ENCODE assay signal across 16 mouse cellular contexts in genomic region chr8:71369040-71369718, GRCm38 (mm10). TPM values are rescaled to one million over a fixed set of nuclear protein-coding genes. Genes with fewer than 3 reads are reported as not detected.
DNase-seq lines count a peak whose midpoint lies in the region; ATAC-seq and TF ChIP-seq lines count a peak whose summit lies in the region.
"Had no signal": no experiment of that assay in that cellular context is flagged by ENCODE, and none has a peak within 500 bp of the region (broad histone marks: within the 10 kb centered on the region; RNA-seq: fewer than 3 reads in every experiment).

No protein-coding gene starts in this region.

- 88% methylated on average over 10 of the region's 10 CpGs for WGBS in heart, embryonic 13.5 days
- WGBS in midbrain, embryonic 10.5 days: 89% methylated on average over 10 of the region's 10 CpGs
- 91% methylated on average over 10 of the region's 10 CpGs for WGBS in midbrain, postnatal 0 days
- WGBS in liver, embryonic 15.5 days (ENCODE audit: insufficient replicate concordance): 84% methylated on average over 10 of the region's 10 CpGs

- ATAC-seq in heart, embryonic 13.5 days (ENCODE audit: extremely low read depth, insufficient number of reproducible peaks, low FRiP score, low TSS enrichment): no peak
- no peak for ATAC-seq in midbrain, postnatal 0 days (ENCODE audit: low FRiP score)
- no peak for ATAC-seq in liver, embryonic 15.5 days (ENCODE audit: insufficient read depth)
- ATAC-seq: hindbrain, embryonic 16.5 days had no signal

- H3K9ac ChIP-seq in heart, embryonic 13.5 days: 0 out of 2 replicates have a peak overlapping the region, but pooled peaks have one; percentile 33
- H3K9ac ChIP-seq in midbrain, postnatal 0 days (replicated peaks; ENCODE audit: low read length, poor library complexity, severe bottlenecking): no peak overlapping the region
- H3K9ac ChIP-seq in liver, embryonic 15.5 days: no peak overlapping the region

- H3K9me3 ChIP-seq in heart, embryonic 13.5 days: no peaks in the 10 kb centered on the region
- H3K9me3 ChIP-seq in midbrain, embryonic 10.5 days (replicated peaks): no peaks in the 10 kb centered on the region
- H3K9me3 ChIP-seq in midbrain, postnatal 0 days (ENCODE audit: low read length): no peaks in the 10 kb centered on the region
- no peaks in the 10 kb centered on the region for H3K9me3 ChIP-seq in liver, embryonic 15.5 days (replicated peaks)

- intact Hi-C loops in heart, postnatal 14 days (cut with DNase I): loop anchor here (5.0 kb wide), 1 partner anchor 93 kb away; the partner anchor contains the start of genes Abhd8 and Mrpl34

- no peak overlapping the region for H3K4me2 ChIP-seq in heart, embryonic 13.5 days
- H3K4me2 ChIP-seq in midbrain, postnatal 0 days (ENCODE audit: low read depth, low read length, poor library complexity, severe bottlenecking): no peak overlapping the region
- H3K4me2 ChIP-seq in liver, embryonic 15.5 days: peak overlapping the region; percentile 89; the same call in 1 of the 2 replicates

- peak; percentile 52 for DNase-seq in cerebellum, adult 11-12 months
- no peak for DNase-seq in cerebellum, adult 18-20 months
- no peak for DNase-seq in heart, postnatal 14 days
- DNase-seq in midbrain, embryonic 10.5 days (ENCODE audit: low spot score): no peak
- no peak for DNase-seq in midbrain, postnatal 0 days (ENCODE audit: low spot score)
- no peak for DNase-seq in gastrocnemius, postnatal 25 days
- DNase-seq: kidney, adult 8-10 months; lung, postnatal 14 days; midbrain, embryonic 14.5 days; thymus, postnatal 4 days had no signal

- peaks cover 31% of the 10 kb centered on the region for H3K36me3 ChIP-seq in heart, embryonic 13.5 days
- peaks cover 43% of the 10 kb centered on the region for H3K36me3 ChIP-seq in midbrain, embryonic 10.5 days
- peaks cover 15% of the 10 kb centered on the region for H3K36me3 ChIP-seq in midbrain, postnatal 0 days (ENCODE audit: insufficient read depth, low read length)
- peaks cover 29% of the 10 kb centered on the region for H3K36me3 ChIP-seq in liver, embryonic 15.5 days (replicated peaks)

- H3K27ac ChIP-seq in heart, embryonic 13.5 days (replicated peaks): peak overlapping the region; percentile 65
- H3K27ac ChIP-seq in midbrain, embryonic 10.5 days (replicated peaks): no peak overlapping the region
- no peak overlapping the region for H3K27ac ChIP-seq in midbrain, postnatal 0 days (ENCODE audit: low read depth, low read length)
- H3K27ac ChIP-seq in liver, embryonic 15.5 days (replicated peaks): no peak overlapping the region
- H3K27ac ChIP-seq: stomach, postnatal 0 days had no signal

- no peak overlapping the region for H3K4me3 ChIP-seq in heart, embryonic 13.5 days
- peak overlapping the region; percentile 11; the same call in 1 of the 2 replicates for H3K4me3 ChIP-seq in midbrain, embryonic 10.5 days
- no peak overlapping the region for H3K4me3 ChIP-seq in midbrain, postnatal 0 days (ENCODE audit: low read depth, low read length)
- no peak overlapping the region for H3K4me3 ChIP-seq in liver, embryonic 15.5 days (replicated peaks)
- H3K4me3 ChIP-seq: erythroblast, embryonic 14.5 days; left cerebral cortex, adult 2 months had no signal

- TF ChIP-seq CTCF in midbrain, postnatal 0 days (IDR thresholded peaks at IDR 0.05): no peak

- H3K4me1 ChIP-seq in heart, embryonic 13.5 days: peaks cover 40% of the 10 kb centered on the region
- peaks cover 36% of the 10 kb centered on the region for H3K4me1 ChIP-seq in midbrain, embryonic 10.5 days
- peaks cover 8% of the 10 kb centered on the region; the same call in 1 of the 2 replicates for H3K4me1 ChIP-seq in midbrain, postnatal 0 days (ENCODE audit: insufficient read depth, low read length)
- peaks cover 55% of the 10 kb centered on the region for H3K4me1 ChIP-seq in liver, embryonic 15.5 days (replicated peaks)

- no peaks in the 10 kb centered on the region for H3K27me3 ChIP-seq in heart, embryonic 13.5 days (replicated peaks)
- H3K27me3 ChIP-seq in midbrain, embryonic 10.5 days (ENCODE audit: low read depth, poor library complexity, severe bottlenecking): no peaks in the 10 kb centered on the region
- no peaks in the 10 kb centered on the region for H3K27me3 ChIP-seq in midbrain, postnatal 0 days (ENCODE audit: insufficient read depth, low read length)
- H3K27me3 ChIP-seq in liver, embryonic 15.5 days: no peaks in the 10 kb centered on the region

RNA-seq across cellular contexts. Expression of gene Ocel1, which starts 1.9 kb away (rescaled TPM):
- polyA plus RNA-seq in heart, embryonic 13.5 days (2015; fragmentation: Nextera tagmentation; extraction: Ambion mirVana): 4.3 and 4.4 TPM in 2 replicates
- 10 to 100 TPM; 10.4 to 10.7 TPM for total RNA-seq in heart, postnatal 14 days (2021)
- 4.9 and 6.1 TPM in 2 replicates for polyA plus RNA-seq in midbrain, embryonic 10.5 days (2016; fragmentation: Nextera tagmentation; extraction: Ambion mirVana)
- total RNA-seq in midbrain, postnatal 0 days (2014; rRNA removed): 9.4 and 10.5 TPM in 2 replicates
- 5.4 and 5.5 TPM in 2 replicates for polyA plus RNA-seq in midbrain, postnatal 0 days (2015; fragmentation: Nextera tagmentation; extraction: Ambion mirVana)
- 4.6 and 5.2 TPM in 2 replicates for polyA plus RNA-seq in liver, embryonic 15.5 days (2015; fragmentation: Nextera tagmentation; extraction: Ambion mirVana)
- total RNA-seq in gastrocnemius, postnatal 25 days (2021): 1 to 10 TPM; 6.9 to 8.0 TPM

RNA-seq across cellular contexts. Expression of gene Use1, which starts 2.5 kb away (rescaled TPM):
- 69.1 and 78.1 TPM in 2 replicates for polyA plus RNA-seq in heart, embryonic 13.5 days (2015; fragmentation: Nextera tagmentation; extraction: Ambion mirVana)
- 100 to 1,000 TPM in 1 of 2 experiments, 10 to 100 TPM in 1; 96.5 to 108 TPM for total RNA-seq in heart, postnatal 14 days (2021)
- polyA plus RNA-seq in midbrain, embryonic 10.5 days (2016; fragmentation: Nextera tagmentation; extraction: Ambion mirVana): 68.5 and 74.3 TPM in 2 replicates
- 131 and 140 TPM in 2 replicates for total RNA-seq in midbrain, postnatal 0 days (2014; rRNA removed)
- 132 and 136 TPM in 2 replicates for polyA plus RNA-seq in midbrain, postnatal 0 days (2015; fragmentation: Nextera tagmentation; extraction: Ambion mirVana)
- 38.7 and 41.1 TPM in 2 replicates for polyA plus RNA-seq in liver, embryonic 15.5 days (2015; fragmentation: Nextera tagmentation; extraction: Ambion mirVana)
- 10 to 100 TPM; 84.5 to 94.4 TPM for total RNA-seq in gastrocnemius, postnatal 25 days (2021)

RNA-seq across cellular contexts. Expression of gene Nr2f6, which starts 12.6 kb away (rescaled TPM):
- 36.6 and 40.9 TPM in 2 replicates for polyA plus RNA-seq in heart, embryonic 13.5 days (2015; fragmentation: Nextera tagmentation; extraction: Ambion mirVana)
- 10 to 100 TPM; 48.5 to 52.3 TPM for total RNA-seq in heart, postnatal 14 days (2021)
- 74.7 and 110 TPM in 2 replicates for polyA plus RNA-seq in midbrain, embryonic 10.5 days (2016; fragmentation: Nextera tagmentation; extraction: Ambion mirVana)
- total RNA-seq in midbrain, postnatal 0 days (2014; rRNA removed): 95.6 and 106 TPM in 2 replicates
- 31.1 and 32.9 TPM in 2 replicates for polyA plus RNA-seq in midbrain, postnatal 0 days (2015; fragmentation: Nextera tagmentation; extraction: Ambion mirVana)
- polyA plus RNA-seq in liver, embryonic 15.5 days (2015; fragmentation: Nextera tagmentation; extraction: Ambion mirVana): 24.1 and 27.0 TPM in 2 replicates
- 10 to 100 TPM; 21.6 to 21.7 TPM for total RNA-seq in gastrocnemius, postnatal 25 days (2021)

RNA-seq across cellular contexts. Expression of gene Ushbp1, which starts 26.4 kb away (rescaled TPM):
- 9.2 and 10.2 TPM in 2 replicates for polyA plus RNA-seq in heart, embryonic 13.5 days (2015; fragmentation: Nextera tagmentation; extraction: Ambion mirVana)
- total RNA-seq in heart, postnatal 14 days (2021): 10 to 100 TPM; 40.5 to 45.1 TPM
- polyA plus RNA-seq in midbrain, embryonic 10.5 days (2016; fragmentation: Nextera tagmentation; extraction: Ambion mirVana): 5.0 and 6.3 TPM in 2 replicates
- total RNA-seq in midbrain, postnatal 0 days (2014; rRNA removed): 3.0 and 4.4 TPM in 2 replicates
- polyA plus RNA-seq in midbrain, postnatal 0 days (2015; fragmentation: Nextera tagmentation; extraction: Ambion mirVana): 3.9 and 4.3 TPM in 2 replicates
- polyA plus RNA-seq in liver, embryonic 15.5 days (2015; fragmentation: Nextera tagmentation; extraction: Ambion mirVana): 3.3 and 5.2 TPM in 2 replicates
- total RNA-seq in gastrocnemius, postnatal 25 days (2021): 1 to 10 TPM; 5.5 to 9.9 TPM

RNA-seq across cellular contexts. Expression of gene Babam1, which starts 27.5 kb away (rescaled TPM):
- polyA plus RNA-seq in heart, embryonic 13.5 days (2015; fragmentation: Nextera tagmentation; extraction: Ambion mirVana): 89.7 and 91.8 TPM in 2 replicates
- 10 to 100 TPM; 57.0 to 62.9 TPM for total RNA-seq in heart, postnatal 14 days (2021)
- 112 TPM in 2 replicates for polyA plus RNA-seq in midbrain, embryonic 10.5 days (2016; fragmentation: Nextera tagmentation; extraction: Ambion mirVana)
- 78.1 and 124 TPM in 2 replicates for total RNA-seq in midbrain, postnatal 0 days (2014; rRNA removed)
- 90.2 and 98.4 TPM in 2 replicates for polyA plus RNA-seq in midbrain, postnatal 0 days (2015; fragmentation: Nextera tagmentation; extraction: Ambion mirVana)
- 56.0 and 58.5 TPM in 2 replicates for polyA plus RNA-seq in liver, embryonic 15.5 days (2015; fragmentation: Nextera tagmentation; extraction: Ambion mirVana)
- 10 to 100 TPM; 59.2 to 71.2 TPM for total RNA-seq in gastrocnemius, postnatal 25 days (2021)
